Mouse (Mus musculus): ENCODE results near the gene Bzw1. TPM values are rescaled to one million over a fixed set of nuclear protein-coding genes. Genes with fewer than 3 reads are reported as not detected.

Bzw1 gene
- polyA plus RNA-seq, 1 experiment from 2014 or later: 344 TPM

Other genes with a start within 250 kb of the Bzw1 start
- 1.7 and 2.3 TPM in 2 replicates for gene Aox4, start 182.5 kb upstream of the Bzw1 start, polyA plus RNA-seq (2014; fragmentation: Nextera tagmentation; extraction: Ambion mirVana)
- not detected in 2 replicates for gene Aox2, start 114.6 kb upstream of the Bzw1 start, polyA plus RNA-seq (2014; fragmentation: Nextera tagmentation; extraction: Ambion mirVana)
- gene Clk1, start 31.2 kb downstream of the Bzw1 start, polyA plus RNA-seq (2014; fragmentation: Nextera tagmentation; extraction: Ambion mirVana): 124 and 129 TPM in 2 replicates
- gene Nif3l1, start 52.3 kb downstream of the Bzw1 start, polyA plus RNA-seq (2014; fragmentation: Nextera tagmentation; extraction: Ambion mirVana): 44.0 and 45.0 TPM in 2 replicates
- 58.6 and 62.8 TPM in 2 replicates for gene Ppil3, start 52.6 kb downstream of the Bzw1 start, polyA plus RNA-seq (2014; fragmentation: Nextera tagmentation; extraction: Ambion mirVana)
- gene Orc2, start 112.2 kb downstream of the Bzw1 start, polyA plus RNA-seq (2014; fragmentation: Nextera tagmentation; extraction: Ambion mirVana): 73.4 and 88.3 TPM in 2 replicates
- 6.5 and 7.3 TPM in 2 replicates for gene Fam126b, start 193.4 kb downstream of the Bzw1 start, polyA plus RNA-seq (2014; fragmentation: Nextera tagmentation; extraction: Ambion mirVana)
- 172 and 182 TPM in 2 replicates for gene Ndufb3, start 193.5 kb downstream of the Bzw1 start, polyA plus RNA-seq (2014; fragmentation: Nextera tagmentation; extraction: Ambion mirVana)